Mouse (Mus musculus) liver, embryonic 14.5 days (tissue): Measurements from ENCODE around the gene Ralgds. TPM values are rescaled to one million over a fixed set of nuclear protein-coding genes. Genes with fewer than 3 reads are reported as not detected.

Experiments
- ATAC-seq: fragments of 200-750 bp; cut with Nextera tagmentation; 2 replicates; pipeline ENCODE4 v1.8.0; 2017; ENCODE audit warnings: moderate number of reproducible peaks, mild to moderate bottlenecking, moderate library complexity; ENCODE audit not compliant: insufficient read depth
- DNase-seq, 3 experiments: peaks; one replicate each; pipeline ENCODE4 v3.0.0-alpha.2; 2012 to 2013; ENCODE audit warnings: low read depth in 3 of 3, low spot score in 3 of 3
- H3K27ac ChIP-seq: fragments of 300-500 bp; sonication (generic); 2 replicates; pipeline ENCODE4 v1.5.1; 2014; ENCODE audit warnings: moderate library complexity, mild to moderate bottlenecking, control low read depth, inconsistent platforms
- H3K27me3 ChIP-seq: fragments of 300-500 bp; sonication (generic); 2 replicates; pipeline ENCODE4 v1.6.1; 2014; ENCODE audit warnings: mild to moderate bottlenecking, low read length, moderate library complexity; ENCODE audit not compliant: control insufficient read depth, insufficient read depth
- H3K36me3 ChIP-seq: fragments of 300-500 bp; sonication (generic); replicated peaks from 2 replicates; pipeline ENCODE4 v1.6.1; 2014; ENCODE audit warnings: low read depth; ENCODE audit not compliant: control insufficient read depth, insufficient read depth
- H3K4me1 ChIP-seq, 2 experiments: fragments of 200-500 bp in 1 of 2; fragments of 300-500 bp in 1 of 2; sonication (generic) in 1 of 2; replicated peaks; 2 replicates each; pipeline ENCODE4 v1.6.1; 2012 to 2014; ENCODE audit warnings: antibody characterized with exemption in 1 of 2, inconsistent platforms in 1 of 2, low read length in 1 of 2; ENCODE audit not compliant: control insufficient read depth in 2 of 2, insufficient read depth in 2 of 2
- H3K4me2 ChIP-seq: fragments of 300-500 bp; sonication (generic); 2 replicates; pipeline ENCODE4 v1.6.1; 2014; ENCODE audit warnings: low read depth, mild to moderate bottlenecking, control low read depth, moderate library complexity
- H3K4me3 ChIP-seq, 2 experiments: fragments of 200-500 bp in 1 of 2; fragments of 300-500 bp in 1 of 2; sonication (generic) in 1 of 2; 2 replicates each; pipeline ENCODE4 v1.5.1; 2012 to 2014; ENCODE audit warnings: low read depth in 2 of 2, low read length in 2 of 2, mild to moderate bottlenecking in 2 of 2, control low read depth in 1 of 2, inconsistent platforms in 1 of 2, moderate library complexity in 1 of 2; ENCODE audit not compliant: insufficient read depth in 1 of 2
- H3K9ac ChIP-seq: fragments of 300-500 bp; sonication (generic); replicated peaks from 2 replicates; pipeline ENCODE4 v1.6.1; 2014; ENCODE audit warnings: mild to moderate bottlenecking, control low read depth, moderate library complexity
- H3K9me3 ChIP-seq: fragments of 300-500 bp; sonication (generic); 2 replicates; pipeline ENCODE4 v1.6.1; 2016; ENCODE audit warnings: low read length, mixed read lengths; ENCODE audit not compliant: control insufficient read depth
- CTCF ChIP-seq: IDR thresholded peaks from 2 replicates; pipeline ENCODE4 v1.5.1; 2016; ENCODE audit warnings: antibody characterized with exemption, low read depth, control low read depth
- EP300 ChIP-seq: IDR thresholded peaks from 2 replicates; pipeline ENCODE4 v1.6.1; 2016; ENCODE audit warnings: antibody characterized with exemption, low read depth
- WGBS: fragments of 180-500 bp; shearing (Covaris S2); extraction: QIAGEN DNeasy Blood & Tissue Kit; methylation state at CpG from one replicate; pipeline ENCODE4 v1.1.7; 2014; ENCODE audit not compliant: insufficient replicate concordance; 5-methylcytosine and 5-hydroxymethylcytosine counted together
- polyA plus RNA-seq, 2 experiments: library from polyadenylated mRNA; depleted of rRNA in 1 of 2; stranded (reverse) in 1 of 2; unstranded in 1 of 2; fragments of >200 nt; fragmentation: Nextera tagmentation in 1 of 2; extraction: Ambion mirVana in 1 of 2; gene quantifications; 2 replicates each; pipeline versions ENCODE4 v1.2.1 to v1.2.3; 2012 to 2014

The Ralgds gene
- polyA plus RNA-seq, 2 experiments: 1.5 to 2.1 TPM

DNA sequence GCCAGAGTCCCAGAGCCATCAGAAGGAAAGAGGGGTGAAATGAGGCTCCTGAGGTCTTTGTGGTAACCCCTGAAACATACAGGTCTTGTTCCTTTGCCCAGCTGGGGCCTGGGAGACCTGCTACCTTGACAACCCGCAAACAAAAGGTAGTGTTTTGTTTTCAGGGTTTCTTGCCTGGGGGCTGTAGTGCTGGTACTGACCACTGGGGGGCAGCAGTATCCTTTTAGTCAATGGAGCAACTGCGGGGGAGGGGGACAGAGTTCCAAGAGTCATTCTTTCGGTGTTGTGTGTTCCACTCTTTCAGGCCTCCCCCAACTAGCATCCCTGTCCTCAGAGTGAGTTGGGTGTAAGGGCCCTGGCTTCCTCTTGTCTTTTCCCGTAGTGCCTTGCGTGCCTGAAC is 1.6 kb downstream of the Ralgds start:
- DNase-seq: peak; percentile 34 to 62 (median 46)
- H3K4me3 ChIP-seq: no peak overlapping the region
- TF ChIP-seq CTCF (peak; percentile 91), EP300 (no peak)
- ATAC-seq: no peak
- whole genome bisulfite sequencing: 20% methylated on average over 5 of the region's 5 CpGs
- no peaks in the 10 kb centered on the region for H3K9me3 ChIP-seq
- H3K27ac ChIP-seq: no peak overlapping the region
- no peak overlapping the region for H3K4me2 ChIP-seq
- H3K9ac ChIP-seq: no peak overlapping the region
- H3K4me1 ChIP-seq: 0 out of 4 replicates have a peak, but pooled peaks cover 0 to 3% of the 10 kb centered on the region in 2 experiments
- no peaks in the 10 kb centered on the region for H3K36me3 ChIP-seq
- peaks cover 22% of the 10 kb centered on the region for H3K27me3 ChIP-seq

DNA sequence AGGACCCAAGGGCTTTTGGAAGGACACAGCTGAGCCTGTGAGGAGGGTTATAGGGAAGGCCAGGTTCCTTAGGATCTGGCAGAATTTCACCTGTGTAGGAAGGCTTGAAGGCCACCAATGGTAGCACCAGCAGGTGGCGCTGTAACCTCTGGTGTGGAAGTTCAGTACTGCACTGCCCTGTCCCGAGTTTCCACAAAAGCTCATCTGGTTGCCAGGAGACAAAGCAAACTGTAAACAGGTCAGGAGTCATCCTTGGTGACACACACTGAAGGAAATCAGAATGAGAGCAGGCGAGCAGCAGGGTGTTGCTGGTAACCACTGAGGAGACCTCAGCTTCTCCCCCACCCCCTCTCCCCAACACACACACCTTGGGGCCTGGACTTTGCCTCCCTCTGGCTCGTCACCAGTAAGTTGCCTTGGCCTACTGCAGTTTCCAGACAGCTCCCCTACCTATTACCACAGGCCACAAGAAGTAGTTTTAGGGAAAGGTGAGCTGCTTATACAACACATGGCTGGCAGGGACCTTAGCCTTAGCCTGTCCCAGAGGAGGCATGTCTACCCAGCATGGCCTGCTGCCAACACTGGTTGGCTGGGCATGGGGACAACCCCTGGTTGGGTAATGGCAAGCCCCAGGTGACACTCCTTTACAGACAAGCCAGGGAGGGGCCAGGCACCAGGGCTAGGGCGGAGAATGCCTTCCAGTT is 4.4 kb downstream of the Ralgds start:
- H3K27ac ChIP-seq: no peak overlapping the region
- TF ChIP-seq EP300 (no peak), CTCF (peak; percentile 95)
- ATAC-seq (peak; percentile 56; the same call in 1 of the 2 replicates), DNase-seq (peak; percentile 60 to 68 (median 63))
- H3K36me3 ChIP-seq: no peaks in the 10 kb centered on the region
- no peak overlapping the region for H3K4me2 ChIP-seq
- H3K9ac ChIP-seq: no peak overlapping the region
- peaks cover 20% of the 10 kb centered on the region for H3K27me3 ChIP-seq
- 0 out of 4 replicates have a peak, but pooled peaks cover 0 to 3% of the 10 kb centered on the region in 2 experiments for H3K4me1 ChIP-seq
- 26% methylated on average over 5 of the region's 5 CpGs for WGBS
- no peak overlapping the region for H3K4me3 ChIP-seq
- H3K9me3 ChIP-seq: no peaks in the 10 kb centered on the region

DNA sequence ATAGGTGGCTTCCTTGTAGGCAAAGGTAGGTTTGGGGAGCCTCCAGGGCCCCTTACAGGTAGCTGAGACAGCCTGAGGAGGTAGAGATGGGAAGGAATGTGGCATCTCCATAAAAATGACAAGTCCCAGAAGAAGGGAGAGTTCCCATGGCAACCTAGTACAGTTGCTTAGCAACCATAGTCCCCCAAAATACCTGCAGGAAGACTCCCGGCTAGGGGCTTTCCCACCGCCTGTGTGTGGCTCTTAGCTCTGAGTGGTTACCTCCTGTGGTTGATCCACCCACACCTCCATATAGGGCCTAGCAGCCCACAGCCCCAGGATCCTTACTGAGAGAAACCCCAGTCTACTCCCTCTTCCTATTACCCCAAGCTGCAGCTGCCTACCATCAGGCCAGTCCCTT is 5.3 kb downstream of the Ralgds start:
- Histone ChIP-seq H3K27ac (no peak overlapping the region), H3K27me3 (peaks cover 11% of the 10 kb centered on the region), H3K9ac (no peak overlapping the region), H3K4me1 (0 out of 4 replicates have a peak, but pooled peaks cover 0 to 3% of the 10 kb centered on the region in 2 experiments), H3K36me3 (no peaks in the 10 kb centered on the region), H3K9me3 (no peaks in the 10 kb centered on the region), H3K4me3 (no peak overlapping the region), H3K4me2 (no peak overlapping the region)
- TF ChIP-seq EP300 (no peak), CTCF (no peak)
- 74% methylated on average over 2 of the region's 2 CpGs for WGBS
- DNase-seq (no peak), ATAC-seq (no peak)

DNA sequence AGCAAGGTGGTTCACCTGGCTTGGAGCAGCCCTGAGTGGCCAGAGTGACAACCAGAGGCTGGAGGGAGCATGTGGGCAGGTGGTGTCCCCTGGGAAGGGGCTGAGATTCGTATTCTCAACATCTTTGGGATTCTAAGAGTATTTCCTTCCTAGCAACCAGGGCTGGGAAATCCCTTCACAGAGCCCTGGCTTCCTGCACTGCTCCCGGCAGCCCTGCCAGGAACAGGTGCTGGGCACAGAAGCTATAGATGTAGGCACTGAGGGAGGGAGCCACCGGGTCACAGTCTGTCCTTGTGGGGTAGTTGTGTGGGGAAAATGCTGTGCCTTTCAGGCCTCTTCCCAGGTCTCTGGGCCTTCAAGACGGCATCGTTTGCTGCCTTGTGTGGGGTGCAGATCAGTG is 7.7 kb downstream of the Ralgds start:
- no peaks in the 10 kb centered on the region for H3K9me3 ChIP-seq
- WGBS: 57% methylated on average over 5 of the region's 5 CpGs
- ATAC-seq: no peak
- H3K4me3 ChIP-seq: no peak overlapping the region
- no peaks in the 10 kb centered on the region; a peak in 1 of 4 replicates for H3K4me1 ChIP-seq
- H3K27ac ChIP-seq: no peak overlapping the region
- no peak overlapping the region for H3K9ac ChIP-seq
- TF ChIP-seq CTCF (no peak), EP300 (no peak)
- no peaks in the 10 kb centered on the region for H3K27me3 ChIP-seq
- no peaks in the 10 kb centered on the region for H3K36me3 ChIP-seq
- no peak for DNase-seq
- H3K4me2 ChIP-seq: no peak overlapping the region

DNA sequence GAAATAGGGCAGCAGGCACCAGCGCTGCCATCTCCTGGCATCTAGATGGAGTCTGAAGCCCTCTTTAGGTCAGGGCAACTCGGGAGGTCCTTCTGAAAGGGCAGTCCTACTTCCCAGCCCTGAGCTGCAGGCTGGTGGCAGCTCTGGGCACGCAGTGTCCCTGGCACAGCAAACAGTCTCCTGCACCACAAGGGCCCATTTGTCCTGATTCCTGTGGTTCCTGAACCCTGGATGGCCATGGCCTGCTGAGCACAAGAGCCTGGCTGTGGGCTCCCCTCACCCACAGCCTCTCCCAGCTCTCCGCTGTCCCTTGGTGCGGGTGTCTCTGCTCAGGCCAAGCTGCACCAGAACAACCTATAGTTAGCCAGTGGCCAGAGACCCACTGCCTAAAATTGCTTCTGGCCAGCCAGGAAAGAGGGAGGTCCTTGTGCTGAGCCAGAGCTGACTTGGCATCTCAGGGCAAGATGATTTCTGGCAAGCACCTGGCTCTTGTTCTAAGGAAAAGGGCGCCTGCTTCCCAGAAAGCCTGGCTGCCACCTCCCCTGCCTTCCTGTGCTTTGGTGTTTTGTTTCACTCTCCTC is 8.7 kb downstream of the Ralgds start:
- Histone ChIP-seq H3K27me3 (no peaks in the 10 kb centered on the region), H3K36me3 (no peaks in the 10 kb centered on the region), H3K4me1 (peaks cover 0 to 3% of the 10 kb centered on the region in 2 experiments; a peak in 1 of 4 replicates), H3K9me3 (no peaks in the 10 kb centered on the region), H3K27ac (no peak overlapping the region), H3K4me2 (no peak overlapping the region), H3K9ac (no peak overlapping the region), H3K4me3 (no peak overlapping the region)
- no peak for ATAC-seq
- TF ChIP-seq EP300 (no peak), CTCF (no peak)
- no peak for DNase-seq
- WGBS: 66% methylated on average over 6 of the region's 6 CpGs
